Mouse (Mus musculus) midbrain, embryonic 11.5 days (tissue): ENCODE results near the gene Nt5c1a. TPM values are rescaled to one million over a fixed set of nuclear protein-coding genes. Genes with fewer than 3 reads are reported as not detected.

Source experiments
- ATAC-seq: fragments of 200-750 bp; cut with Nextera tagmentation; 2 replicates; pipeline ENCODE4 v1.8.0; 2017; ENCODE audit warnings: moderate TSS enrichment, moderate library complexity; ENCODE audit not compliant: low FRiP score
- DNase-seq: peaks from one replicate; pipeline ENCODE4 v3.0.0; 2015; ENCODE audit warnings: low spot score; ENCODE audit errors: missing footprints
- H3K27ac ChIP-seq: fragments of 300-500 bp; sonication (generic); 2 replicates; pipeline ENCODE4 v1.5.1; 2014; ENCODE audit warnings: low read depth, low read length
- H3K27me3 ChIP-seq: fragments of 300-500 bp; sonication (generic); 2 replicates; pipeline ENCODE4 v1.6.1; 2014; ENCODE audit warnings: mild to moderate bottlenecking, low read length, moderate library complexity, mixed read lengths; ENCODE audit not compliant: control insufficient read depth, insufficient read depth
- H3K36me3 ChIP-seq: fragments of 300-500 bp; sonication (generic); 2 replicates; pipeline ENCODE4 v1.6.1; 2014; ENCODE audit warnings: mild to moderate bottlenecking, low read length, moderate library complexity, mixed read lengths; ENCODE audit not compliant: control insufficient read depth, insufficient read depth
- H3K4me1 ChIP-seq: fragments of 300-500 bp; sonication (generic); 2 replicates; pipeline ENCODE4 v1.6.1; 2014; ENCODE audit warnings: low read length; ENCODE audit not compliant: control insufficient read depth, insufficient read depth
- H3K4me2 ChIP-seq: fragments of 300-500 bp; sonication (generic); 2 replicates; pipeline ENCODE4 v1.6.1; 2014; ENCODE audit warnings: mild to moderate bottlenecking, moderate library complexity
- H3K4me3 ChIP-seq: fragments of 300-500 bp; sonication (generic); 2 replicates; pipeline ENCODE4 v1.5.1; 2014; ENCODE audit warnings: low read depth, low read length
- H3K9ac ChIP-seq: fragments of 300-500 bp; sonication (generic); 2 replicates; pipeline ENCODE4 v1.6.1; 2014; ENCODE audit warnings: low read length
- H3K9me3 ChIP-seq: fragments of 300-500 bp; sonication (generic); 2 replicates; pipeline ENCODE4 v1.6.1; 2016; ENCODE audit warnings: low read length; ENCODE audit not compliant: control insufficient read depth
- WGBS: fragments of 180-500 bp; shearing (Covaris S2); extraction: QIAGEN DNeasy Blood & Tissue Kit; methylation state at CpG from one replicate; pipeline ENCODE4 v1.1.7; 2014; 5-methylcytosine and 5-hydroxymethylcytosine counted together
- polyA plus RNA-seq: library from polyadenylated mRNA; unstranded; fragments of >200 nt; fragmentation: Nextera tagmentation; extraction: Ambion mirVana; gene quantifications from 2 replicates; pipeline ENCODE4 v1.2.1, GENCODE M21; 2014

Nt5c1a gene
- polyA plus RNA-seq, 1 experiment from 2014 or later, result not detected

GRCm38 (mm10) chr4:123202094-123202420 is 753 bp downstream of the Nt5c1a start:
- peaks cover 10% of the 10 kb centered on the region for H3K4me1 ChIP-seq
- DNase-seq (peak; percentile 92), ATAC-seq (no peak)
- no peak overlapping the region for H3K27ac ChIP-seq
- no peak overlapping the region for H3K9ac ChIP-seq
- peaks cover 18% of the 10 kb centered on the region for H3K27me3 ChIP-seq
- H3K9me3 ChIP-seq, result no peaks in the 10 kb centered on the region
- H3K36me3 ChIP-seq, result no peaks in the 10 kb centered on the region
- 5% methylated on average over 8 of the region's 8 CpGs for WGBS
- peak overlapping the region; percentile 77 for H3K4me2 ChIP-seq
- H3K4me3 ChIP-seq, result peak overlapping the region; percentile 35

GRCm38 (mm10) chr4:123207337-123207736 is 6.0 kb downstream of the Nt5c1a start:
- Histone ChIP-seq H3K4me2 (no peak overlapping the region), H3K36me3 (no peaks in the 10 kb centered on the region), H3K9ac (no peak overlapping the region), H3K27ac (no peak overlapping the region), H3K27me3 (peaks cover 2% of the 10 kb centered on the region; the same call in 1 of the 2 replicates), H3K4me3 (no peak overlapping the region), H3K4me1 (peaks cover 2% of the 10 kb centered on the region; the same call in 1 of the 2 replicates), H3K9me3 (no peaks in the 10 kb centered on the region)
- DNase-seq (no peak), ATAC-seq (no peak)
- 84% methylated on average over 5 of the region's 5 CpGs for WGBS

- ATAC-seq (no peak), DNase-seq (no peak)
- H3K36me3 ChIP-seq, result no peaks in the 10 kb centered on the region
- H3K27me3 ChIP-seq, result no peaks in the 10 kb centered on the region; the same call in 1 of the 2 replicates
- whole genome bisulfite sequencing, result 60% methylated on average over 8 of the region's 8 CpGs
- H3K9ac ChIP-seq, result no peak overlapping the region
- no peak overlapping the region for H3K4me2 ChIP-seq
- no peak overlapping the region for H3K27ac ChIP-seq
- H3K4me3 ChIP-seq, result no peak overlapping the region
- no peaks in the 10 kb centered on the region for H3K9me3 ChIP-seq
- peaks cover 9% of the 10 kb centered on the region for H3K4me1 ChIP-seq
These were observed 9.7 kb downstream of the Nt5c1a start for GRCm38 (mm10) chr4:123210996-123211395.

DNA sequence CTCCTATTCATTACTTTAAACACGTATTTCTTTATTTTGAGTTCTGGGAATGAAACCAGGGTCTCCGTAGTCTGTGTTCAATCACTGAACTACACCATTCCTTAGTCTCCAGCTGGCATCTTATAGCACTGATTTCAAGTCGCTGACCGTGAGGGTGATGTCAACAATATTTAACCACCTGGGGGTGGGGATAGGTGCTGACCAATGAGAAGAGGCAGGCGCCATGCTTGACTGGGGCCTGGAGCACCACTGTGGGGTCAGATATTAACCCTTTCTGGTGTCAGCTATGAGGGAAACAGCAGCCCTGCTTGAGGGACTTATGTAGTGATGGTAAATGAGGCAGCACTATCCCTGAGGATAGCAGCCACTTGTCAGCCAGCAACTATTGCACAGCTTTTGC is 10.1 kb downstream of the Nt5c1a start:
- H3K9ac ChIP-seq, result no peak overlapping the region
- no peak overlapping the region for H3K27ac ChIP-seq
- H3K4me1 ChIP-seq, result peaks cover 9% of the 10 kb centered on the region
- no peak for DNase-seq
- ATAC-seq, result no peak
- H3K36me3 ChIP-seq, result no peaks in the 10 kb centered on the region
- no peaks in the 10 kb centered on the region; the same call in 1 of the 2 replicates for H3K27me3 ChIP-seq
- WGBS, result 69% methylated on average over 5 of the region's 5 CpGs
- H3K9me3 ChIP-seq, result no peaks in the 10 kb centered on the region
- H3K4me2 ChIP-seq, result no peak overlapping the region
- H3K4me3 ChIP-seq, result no peak overlapping the region

GRCm38 (mm10) chr4:123212330-123212729 is 11.0 kb downstream of the Nt5c1a start:
- WGBS, result 8% methylated on average over 2 of the region's 2 CpGs
- no peak for ATAC-seq
- H3K4me1 ChIP-seq, result peaks cover 9% of the 10 kb centered on the region
- H3K36me3 ChIP-seq, result no peaks in the 10 kb centered on the region
- DNase-seq, result no peak
- no peak overlapping the region for H3K9ac ChIP-seq
- no peak overlapping the region for H3K27ac ChIP-seq
- no peak overlapping the region for H3K4me3 ChIP-seq
- H3K27me3 ChIP-seq, result no peaks in the 10 kb centered on the region; the same call in 1 of the 2 replicates
- H3K9me3 ChIP-seq, result no peaks in the 10 kb centered on the region
- no peak overlapping the region for H3K4me2 ChIP-seq

GRCm38 (mm10) chr4:123213975-123214374 is 12.7 kb downstream of the Nt5c1a start:
- Histone ChIP-seq H3K9ac (no peak overlapping the region), H3K4me1 (peaks cover 9% of the 10 kb centered on the region), H3K4me3 (no peak overlapping the region), H3K4me2 (no peak overlapping the region), H3K27ac (no peak overlapping the region), H3K27me3 (no peaks in the 10 kb centered on the region; the same call in 1 of the 2 replicates), H3K9me3 (no peaks in the 10 kb centered on the region), H3K36me3 (no peaks in the 10 kb centered on the region)
- DNase-seq (no peak), ATAC-seq (no peak)
- 94% methylated on average over 9 of the region's 9 CpGs for WGBS

DNA sequence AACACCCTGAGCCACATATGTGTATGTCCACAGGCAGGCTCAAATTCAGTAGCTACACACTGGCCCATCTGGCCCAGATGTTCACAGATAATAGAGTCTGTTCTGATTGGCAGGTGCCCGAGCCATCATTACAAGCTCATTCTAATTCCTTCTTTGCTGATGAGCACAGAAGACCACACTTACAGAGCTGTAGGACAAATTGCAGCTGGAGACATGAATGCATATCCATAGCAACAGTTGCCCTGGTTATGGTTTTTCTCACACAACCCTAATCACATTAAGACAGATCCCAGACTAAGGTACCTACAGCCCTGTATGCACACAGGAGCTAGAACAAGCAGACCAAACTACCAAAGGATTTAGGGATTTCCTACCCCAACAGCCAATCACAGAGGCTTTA is 14.1 kb downstream of the Nt5c1a start:
- no peaks in the 10 kb centered on the region for H3K36me3 ChIP-seq
- ATAC-seq (no peak; the same call in 1 of the 2 replicates), DNase-seq (peak; percentile 78)
- H3K9ac ChIP-seq, result no peak overlapping the region
- H3K4me3 ChIP-seq, result no peak overlapping the region
- no peaks in the 10 kb centered on the region for H3K9me3 ChIP-seq
- peaks cover 9% of the 10 kb centered on the region for H3K4me1 ChIP-seq
- H3K4me2 ChIP-seq, result no peak overlapping the region
- H3K27ac ChIP-seq, result no peak overlapping the region
- H3K27me3 ChIP-seq, result no peaks in the 10 kb centered on the region
- WGBS, result 66% methylated on average over 1 of the region's 1 CpGs

DNA sequence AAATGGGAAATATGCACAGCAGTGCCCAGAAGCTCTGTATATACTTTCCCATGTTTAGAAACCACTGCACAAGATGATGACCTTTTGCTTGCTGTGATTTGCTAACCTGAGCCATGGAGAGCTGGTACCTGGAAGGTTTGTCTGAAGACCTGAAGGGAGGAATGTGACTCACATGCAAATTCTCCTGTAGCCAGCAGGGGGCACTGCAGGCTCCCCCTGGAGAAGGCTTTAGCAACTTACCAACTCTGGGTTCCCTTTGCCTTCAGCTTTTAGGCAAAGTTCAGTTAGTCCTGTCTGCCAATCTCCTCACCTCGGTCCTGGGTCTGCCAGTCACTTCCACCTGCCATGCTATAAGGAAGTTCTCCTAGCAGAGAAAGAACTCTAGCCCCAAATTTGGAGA is 15.5 kb downstream of the Nt5c1a start:
- ATAC-seq (no peak), DNase-seq (peak; percentile 91)
- Histone ChIP-seq H3K9me3 (no peaks in the 10 kb centered on the region), H3K27ac (no peak overlapping the region), H3K4me3 (no peak overlapping the region), H3K9ac (no peak overlapping the region), H3K27me3 (no peaks in the 10 kb centered on the region), H3K4me2 (no peak overlapping the region), H3K4me1 (peaks cover 9% of the 10 kb centered on the region), H3K36me3 (no peaks in the 10 kb centered on the region)
- WGBS, result 39% methylated on average over 1 of the region's 1 CpGs

DNA sequence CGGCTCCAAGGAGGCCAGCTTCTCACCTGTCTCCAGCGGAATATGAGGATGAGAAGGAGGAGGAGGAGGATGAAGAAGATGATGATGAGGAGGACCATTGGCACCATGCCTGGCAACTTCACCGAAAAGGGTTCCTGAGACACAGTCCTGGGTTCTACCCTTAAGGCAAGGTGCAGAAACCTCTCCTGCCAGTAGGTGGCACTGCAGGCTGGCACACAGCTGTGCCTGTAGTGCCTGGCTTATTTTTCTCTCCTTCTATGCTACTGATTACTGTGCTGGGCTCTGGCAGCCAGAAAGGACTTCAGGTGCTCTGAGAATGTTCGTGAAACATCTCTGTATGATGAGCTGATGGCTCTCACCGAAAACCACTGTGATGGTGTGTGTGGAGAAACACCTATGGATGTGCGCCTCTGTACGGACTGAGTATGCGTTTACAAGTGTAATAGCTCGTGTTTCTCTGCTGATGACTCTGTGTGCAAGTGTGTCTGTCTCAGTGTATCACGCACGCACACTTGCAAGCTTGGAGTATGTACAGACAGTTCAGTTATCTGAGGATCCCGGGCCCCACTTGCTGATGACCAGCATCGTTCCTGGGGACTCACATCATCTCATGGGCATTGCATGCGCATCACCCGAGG is 18.5 kb downstream of the Nt5c1a start:
- Histone ChIP-seq H3K27me3 (no peaks in the 10 kb centered on the region), H3K4me1 (peaks cover 5% of the 10 kb centered on the region; the same call in 1 of the 2 replicates), H3K4me2 (no peak overlapping the region), H3K9me3 (no peaks in the 10 kb centered on the region), H3K36me3 (no peaks in the 10 kb centered on the region), H3K9ac (no peak overlapping the region), H3K4me3 (no peak overlapping the region), H3K27ac (no peak overlapping the region)
- peak; percentile 98 for DNase-seq
- ATAC-seq, result peak; percentile 78
- 74% methylated on average over 15 of the region's 15 CpGs for WGBS
